Mouse (Mus musculus) neural tube, embryonic 11.5 days (tissue): Measurements from ENCODE around the gene Ankib1. TPM values are rescaled to one million over a fixed set of nuclear protein-coding genes. Genes with fewer than 3 reads are reported as not detected.

ENCODE experiments used
- ATAC-seq: fragments of 200-750 bp; cut with Nextera tagmentation; 2 replicates; pipeline ENCODE4 v1.8.0; 2017; ENCODE audit warnings: moderate number of reproducible peaks, mild to moderate bottlenecking, moderate TSS enrichment, moderate library complexity; ENCODE audit not compliant: insufficient read depth, low FRiP score, low TSS enrichment
- DNase-seq: peaks from one replicate; pipeline ENCODE4 v3.0.0-alpha.2; 2015; ENCODE audit warnings: low spot score
- H3K27ac ChIP-seq: fragments of 300-500 bp; sonication (generic); 2 replicates; pipeline ENCODE4 v1.5.1; 2014; ENCODE audit warnings: low read depth, mild to moderate bottlenecking, low read length
- H3K27me3 ChIP-seq: fragments of 300-500 bp; sonication (generic); 2 replicates; pipeline ENCODE4 v1.6.1; 2014; ENCODE audit warnings: mild to moderate bottlenecking, low read length, mixed read lengths; ENCODE audit not compliant: control insufficient read depth, insufficient read depth
- H3K36me3 ChIP-seq: fragments of 300-500 bp; sonication (generic); 2 replicates; pipeline ENCODE4 v1.6.1; 2014; ENCODE audit warnings: mild to moderate bottlenecking, low read length, moderate library complexity, mixed read lengths; ENCODE audit not compliant: control insufficient read depth, insufficient read depth
- H3K4me1 ChIP-seq: fragments of 300-500 bp; sonication (generic); 2 replicates; pipeline ENCODE4 v1.6.1; 2014; ENCODE audit warnings: low read length, mixed read lengths; ENCODE audit not compliant: control insufficient read depth, insufficient read depth
- H3K4me2 ChIP-seq: fragments of 300-500 bp; sonication (generic); 2 replicates; pipeline ENCODE4 v1.6.1; 2014; ENCODE audit warnings: low read depth, mild to moderate bottlenecking, moderate library complexity
- H3K4me3 ChIP-seq: fragments of 300-500 bp; sonication (generic); 2 replicates; pipeline ENCODE4 v1.5.1; 2014; ENCODE audit warnings: low read depth, low read length
- H3K9ac ChIP-seq: fragments of 300-500 bp; sonication (generic); 2 replicates; pipeline ENCODE4 v1.6.1; 2014; ENCODE audit warnings: mild to moderate bottlenecking, low read length
- H3K9me3 ChIP-seq: fragments of 300-500 bp; sonication (generic); 2 replicates; pipeline ENCODE4 v1.6.1; 2016; ENCODE audit warnings: low read length; ENCODE audit not compliant: control insufficient read depth
- WGBS: fragments of 180-500 bp; shearing (Covaris S2); extraction: QIAGEN DNeasy Blood & Tissue Kit; methylation state at CpG from one replicate; pipeline ENCODE4 v1.1.7; 2014; 5-methylcytosine and 5-hydroxymethylcytosine counted together
- polyA plus RNA-seq: library from polyadenylated mRNA; unstranded; fragments of >200 nt; fragmentation: Nextera tagmentation; extraction: Ambion mirVana; gene quantifications from 2 replicates; pipeline ENCODE4 v1.2.1, GENCODE M21; 2014

Ankib1 gene
- 17.3 and 17.4 TPM in 2 replicates for polyA plus RNA-seq

DNA sequence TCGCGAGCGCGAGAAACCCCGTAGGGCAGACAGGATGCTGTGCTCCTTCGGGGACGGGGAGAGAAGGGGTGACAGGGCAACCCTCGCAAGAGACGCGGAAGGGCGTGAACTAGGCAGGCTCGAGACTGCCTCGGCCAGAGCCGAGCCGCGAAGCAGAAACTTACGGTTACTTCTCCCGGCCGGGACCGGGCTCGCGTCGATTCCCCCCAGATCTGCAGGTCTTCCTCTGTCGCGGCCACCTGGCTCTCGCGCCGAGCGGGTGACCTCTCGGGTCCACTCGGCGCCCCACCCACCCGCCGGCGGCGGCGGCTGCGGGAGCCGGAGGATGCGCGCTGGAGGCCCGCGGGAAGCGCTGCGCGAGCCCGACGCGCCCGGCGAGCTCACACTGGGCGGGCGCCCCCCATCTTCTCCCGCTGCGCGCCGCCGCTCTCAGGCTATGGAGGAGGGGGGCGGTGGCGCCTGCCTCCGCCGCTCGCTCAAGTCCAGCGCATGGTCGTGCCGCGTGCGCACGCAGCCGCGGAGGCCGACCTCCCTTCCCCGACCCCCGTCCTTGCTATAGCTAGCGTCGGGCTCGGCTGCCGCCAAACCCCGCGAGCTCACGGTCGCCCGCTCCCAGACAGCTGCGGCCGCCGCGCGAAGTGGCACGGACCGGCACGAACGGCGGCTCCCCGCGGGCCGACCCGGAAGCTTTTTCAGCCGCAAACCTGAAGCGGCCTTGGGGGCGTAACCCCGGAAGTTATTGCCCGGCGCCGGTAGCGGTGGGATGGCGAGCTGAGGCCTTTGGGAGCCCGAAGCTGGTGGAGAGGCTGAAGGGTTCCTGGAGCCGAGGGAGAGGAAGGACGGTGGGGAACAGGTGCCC, at the start of gene Ankib1, which contains the start of gene Krit1:
Gene Ankib1 (minus strand): TSS at position 493 of the 859 bp plus-strand sequence.
Gene Krit1 (plus strand): TSS at position 752 of the 859 bp plus-strand sequence.
- no peaks in the 10 kb centered on the region for H3K36me3 ChIP-seq
- DNase-seq = peak; percentile 92
- WGBS = under 1% methylated on average over 102 of the region's 109 CpGs
- H3K9ac ChIP-seq = peak within 1 kb of the TSS; percentile 82
- peak within 1 kb of the TSS; percentile 89 for H3K4me3 ChIP-seq
- H3K27me3 ChIP-seq = no peaks in the 10 kb centered on the region
- H3K4me1 ChIP-seq = peaks cover 6% of the 10 kb centered on the region; the same call in 1 of the 2 replicates
- peak within 1 kb of the TSS; percentile 89 for H3K4me2 ChIP-seq
- peak within 1 kb of the TSS; percentile 87 for H3K27ac ChIP-seq
- H3K9me3 ChIP-seq = no peaks in the 10 kb centered on the region
- peak; percentile 95 for ATAC-seq

DNA sequence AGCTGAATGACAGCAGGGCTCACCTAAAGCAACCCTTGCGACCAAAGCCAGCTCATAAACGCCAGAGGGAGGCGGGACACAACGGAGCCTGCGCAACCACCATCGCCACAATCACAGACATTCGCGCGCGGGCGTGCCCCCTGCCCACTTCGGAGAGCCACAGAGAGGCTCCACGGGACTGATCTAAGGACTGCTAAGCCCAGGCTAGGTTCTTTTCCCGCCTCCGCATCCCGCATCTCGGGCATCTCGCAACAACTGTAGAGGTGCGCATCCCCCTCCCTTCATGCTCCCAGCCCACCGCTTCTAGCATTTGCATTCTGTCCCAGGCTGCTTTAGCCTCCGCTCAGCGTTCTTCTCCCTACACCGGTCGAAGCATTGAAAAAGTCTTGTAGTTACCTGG, 42.3 kb upstream of the Ankib1 start, which contains the start of gene Lrrd1:
Gene Lrrd1 (plus strand): TSS at position 148 of the 400 bp plus-strand sequence.
- H3K9ac ChIP-seq = peak within 1 kb of the TSS; percentile 50
- no peaks in the 10 kb centered on the region for H3K4me1 ChIP-seq
- no peak within 1 kb of the TSS for H3K27ac ChIP-seq
- H3K9me3 ChIP-seq = no peaks in the 10 kb centered on the region
- H3K36me3 ChIP-seq = no peaks in the 10 kb centered on the region
- ATAC-seq (peak; percentile 31), DNase-seq (peak; percentile 23)
- peak within 1 kb of the TSS; percentile 31 for H3K4me3 ChIP-seq
- no peaks in the 10 kb centered on the region for H3K27me3 ChIP-seq
- peak within 1 kb of the TSS; percentile 54 for H3K4me2 ChIP-seq
- 6% methylated on average over 24 of the region's 24 CpGs for WGBS

DNA sequence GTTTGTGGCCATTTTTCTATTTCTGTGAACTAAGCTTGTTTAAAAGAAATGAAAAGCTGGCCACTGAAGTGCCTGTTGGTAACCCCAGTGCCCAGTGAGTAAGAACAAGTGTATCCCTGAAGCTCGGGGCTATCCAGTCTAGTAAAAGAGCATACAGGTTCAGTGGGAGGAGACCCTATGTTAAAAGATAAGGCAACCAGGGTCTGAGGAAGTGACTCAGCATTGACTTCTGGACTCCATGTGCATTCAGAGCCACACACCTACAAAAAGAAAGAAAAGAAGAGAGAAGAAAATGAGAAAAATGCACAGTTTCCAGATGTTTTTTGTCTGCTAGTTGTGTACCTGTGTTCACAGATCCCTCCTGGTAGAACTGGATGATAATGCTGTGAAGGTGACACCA, 31.4 kb upstream of the Ankib1 start:
- peaks cover 7% of the 10 kb centered on the region for H3K36me3 ChIP-seq
- no peak overlapping the region for H3K4me3 ChIP-seq
- H3K4me2 ChIP-seq = no peak overlapping the region
- H3K9me3 ChIP-seq = no peaks in the 10 kb centered on the region; the same call in 1 of the 2 replicates
- ATAC-seq (no peak), DNase-seq (no peak)
- no peak overlapping the region for H3K27ac ChIP-seq
- no peak overlapping the region for H3K9ac ChIP-seq
- H3K27me3 ChIP-seq = no peaks in the 10 kb centered on the region
- H3K4me1 ChIP-seq = no peaks in the 10 kb centered on the region
- 81% methylated on average over 1 of the region's 1 CpGs for WGBS

DNA sequence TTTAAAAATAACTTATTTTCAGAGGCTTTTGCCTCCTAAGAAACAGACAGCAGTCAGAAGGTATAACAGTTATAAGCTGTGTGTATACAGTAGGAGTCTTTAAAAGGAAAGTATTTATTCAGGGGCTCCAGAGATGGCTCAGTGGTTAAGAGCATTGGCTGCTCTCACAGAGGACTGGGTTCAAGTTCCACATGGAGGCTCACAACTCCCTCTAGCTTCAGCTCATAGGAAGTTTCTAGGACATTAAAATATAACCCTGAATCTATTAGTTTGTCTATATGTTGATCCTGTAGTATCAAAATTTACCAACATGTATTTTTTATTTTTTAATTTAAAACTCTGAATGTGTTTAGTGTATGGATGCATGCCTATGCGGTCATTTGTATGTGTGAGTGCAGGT, 5.7 kb upstream of the Ankib1 start:
- Histone ChIP-seq H3K36me3 (peaks cover 4% of the 10 kb centered on the region), H3K4me3 (no peak overlapping the region), H3K4me2 (no peak overlapping the region), H3K9me3 (no peaks in the 10 kb centered on the region), H3K27me3 (no peaks in the 10 kb centered on the region), H3K4me1 (peaks cover 3% of the 10 kb centered on the region; the same call in 1 of the 2 replicates), H3K9ac (no peak overlapping the region), H3K27ac (no peak overlapping the region)
- WGBS = 97% methylated on average over 1 of the region's 1 CpGs
- DNase-seq (no peak), ATAC-seq (no peak)

DNA sequence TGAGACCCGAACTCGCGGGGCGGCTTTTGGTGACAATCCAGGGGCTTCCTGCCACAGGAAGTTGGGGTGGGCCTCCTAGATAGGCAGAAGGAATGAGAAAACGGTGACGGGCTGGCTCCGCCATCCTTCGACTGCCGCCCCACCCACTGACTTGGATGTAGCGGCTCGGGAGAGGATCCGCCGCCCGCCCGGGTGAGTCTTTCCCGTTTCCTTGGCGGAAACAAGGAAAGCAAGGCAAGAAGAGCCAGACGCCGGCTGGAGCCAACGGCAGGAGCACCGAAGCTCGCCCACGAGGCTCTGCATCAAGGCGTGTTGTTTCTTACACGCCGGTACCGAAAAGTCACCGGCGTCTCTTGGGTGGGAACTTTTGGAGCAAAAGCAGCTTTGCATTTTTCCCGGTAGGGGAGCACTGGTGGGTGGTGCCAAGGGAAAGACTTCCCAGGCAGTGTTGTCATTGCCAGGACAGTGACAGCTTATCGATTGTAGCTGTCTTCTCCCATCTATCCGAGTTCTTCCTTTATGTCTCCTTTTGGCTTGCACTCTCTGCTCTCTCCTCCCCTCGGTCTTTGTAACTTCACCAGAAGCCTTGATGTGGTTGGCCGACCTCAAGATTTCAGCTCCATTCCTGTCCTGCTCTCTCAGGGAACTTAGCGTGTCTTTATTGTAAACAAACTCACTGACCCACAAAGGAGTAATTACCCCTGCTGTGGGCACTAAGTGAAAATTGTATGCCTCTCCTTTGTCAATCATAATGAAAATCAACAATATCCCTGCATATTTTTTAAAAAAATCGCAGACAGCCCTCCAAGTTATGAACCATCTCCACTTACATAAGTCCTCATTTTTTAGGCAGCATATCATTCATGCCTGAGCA, 804 bp upstream of the Ankib1 start:
- ATAC-seq (peak; percentile 69), DNase-seq (no peak)
- under 1% methylated on average over 36 of the region's 36 CpGs for WGBS
- Histone ChIP-seq H3K4me2 (peak overlapping the region; percentile 89), H3K4me1 (peaks cover 6% of the 10 kb centered on the region; the same call in 1 of the 2 replicates), H3K9me3 (no peaks in the 10 kb centered on the region), H3K9ac (peak overlapping the region; percentile 82), H3K36me3 (no peaks in the 10 kb centered on the region), H3K4me3 (peak overlapping the region; percentile 89), H3K27ac (peak overlapping the region; percentile 87), H3K27me3 (no peaks in the 10 kb centered on the region)

DNA sequence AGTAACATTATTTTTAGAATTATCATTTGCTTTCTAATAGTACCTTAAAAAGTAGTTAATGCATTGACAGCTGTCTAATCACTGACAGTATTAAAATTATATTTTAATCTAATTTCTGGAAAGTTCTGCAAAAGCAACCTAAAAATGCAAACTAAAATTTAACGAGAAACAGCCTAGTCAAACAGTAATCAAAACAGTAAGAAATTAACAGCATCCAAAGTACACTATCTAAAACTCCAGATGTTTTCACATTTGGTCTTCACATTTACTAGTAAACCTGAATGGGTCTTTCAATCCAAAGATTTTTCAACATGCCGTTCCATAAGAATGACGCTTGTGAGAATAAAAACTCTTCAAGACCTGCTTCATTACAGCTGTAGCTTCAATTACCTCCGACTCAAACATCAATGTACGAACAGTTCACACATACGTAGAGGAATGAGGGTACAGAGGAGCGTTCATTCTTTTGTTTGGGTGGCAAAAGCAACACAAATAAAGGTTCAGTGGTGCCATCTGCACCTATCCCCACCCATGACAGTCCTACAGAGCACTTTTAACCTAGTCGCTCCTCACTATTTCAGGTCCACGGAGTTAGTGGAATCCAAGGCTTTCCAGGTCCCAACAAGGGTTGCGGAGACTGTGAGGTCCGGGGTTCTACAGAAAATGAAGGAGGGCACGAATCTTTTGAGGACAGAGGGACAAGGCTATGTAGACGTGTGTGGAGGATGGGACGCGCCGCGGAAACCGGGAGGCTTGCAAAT, 873 bp downstream of the Ankib1 start:
- Histone ChIP-seq H3K27me3 (no peaks in the 10 kb centered on the region), H3K4me1 (peaks cover 6% of the 10 kb centered on the region; the same call in 1 of the 2 replicates), H3K9me3 (no peaks in the 10 kb centered on the region), H3K4me3 (peak overlapping the region; percentile 89), H3K36me3 (no peaks in the 10 kb centered on the region), H3K27ac (peak overlapping the region; percentile 87), H3K4me2 (peak overlapping the region; percentile 89), H3K9ac (peak overlapping the region; percentile 82)
- WGBS = 6% methylated on average over 18 of the region's 18 CpGs
- ATAC-seq = peak; percentile 8
- DNase-seq = peak; percentile 60

DNA sequence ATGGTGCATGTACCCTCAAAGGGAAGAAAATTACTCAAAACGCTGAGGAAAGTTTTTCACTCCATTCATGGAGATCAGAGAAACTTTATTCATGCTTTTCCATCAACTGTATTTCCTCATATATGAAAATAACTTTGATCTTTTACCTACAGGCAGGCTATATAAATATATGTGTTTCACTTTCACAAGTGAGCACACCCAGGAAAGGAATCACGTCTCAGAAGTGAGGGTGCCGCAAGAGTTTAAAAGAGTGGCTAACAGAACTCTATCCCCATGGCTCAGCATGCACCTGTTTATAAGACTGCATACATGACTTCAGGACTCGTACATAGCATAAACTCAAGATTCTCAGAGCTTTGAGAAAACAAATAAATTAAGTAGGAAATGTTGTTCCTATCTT, 1.8 kb downstream of the Ankib1 start:
- peaks cover 6% of the 10 kb centered on the region; the same call in 1 of the 2 replicates for H3K4me1 ChIP-seq
- no peaks in the 10 kb centered on the region for H3K36me3 ChIP-seq
- no peak overlapping the region for H3K9ac ChIP-seq
- no peak overlapping the region for H3K4me3 ChIP-seq
- H3K4me2 ChIP-seq = no peak overlapping the region
- H3K9me3 ChIP-seq = no peaks in the 10 kb centered on the region
- ATAC-seq (no peak), DNase-seq (no peak)
- 86% methylated on average over 4 of the region's 4 CpGs for WGBS
- H3K27ac ChIP-seq = no peak overlapping the region
- H3K27me3 ChIP-seq = no peaks in the 10 kb centered on the region

DNA sequence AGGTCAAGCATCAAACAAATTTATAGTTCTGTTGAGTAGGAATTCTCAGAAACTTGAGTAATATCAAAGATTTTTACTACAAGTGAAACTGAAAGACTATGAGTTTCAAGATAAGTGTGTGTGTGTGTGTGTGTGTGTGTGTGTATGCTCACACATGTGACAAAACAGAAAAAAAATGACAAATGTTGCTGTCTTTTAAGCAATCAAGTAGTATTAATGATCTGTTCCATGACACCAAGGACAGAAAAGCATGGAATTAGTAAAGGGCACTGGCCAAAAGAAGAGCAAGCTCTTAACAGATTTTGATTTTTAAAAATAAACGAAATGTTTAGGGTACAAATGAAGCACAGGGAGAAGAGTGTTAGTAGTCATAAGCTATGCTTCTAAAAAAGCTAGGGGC, 2.7 kb downstream of the Ankib1 start:
- no peak overlapping the region for H3K4me2 ChIP-seq
- no peaks in the 10 kb centered on the region for H3K36me3 ChIP-seq
- no peaks in the 10 kb centered on the region for H3K27me3 ChIP-seq
- 80% methylated on average over 1 of the region's 1 CpGs for WGBS
- no peak for ATAC-seq
- H3K9ac ChIP-seq = no peak overlapping the region
- no peak overlapping the region for H3K4me3 ChIP-seq
- no peak overlapping the region for H3K27ac ChIP-seq
- DNase-seq = no peak
- peaks cover 6% of the 10 kb centered on the region; the same call in 1 of the 2 replicates for H3K4me1 ChIP-seq
- no peaks in the 10 kb centered on the region for H3K9me3 ChIP-seq
